Mouse (Mus musculus): ENCODE results near the gene Paf1. TPM values are rescaled to one million over a fixed set of nuclear protein-coding genes. Genes with fewer than 3 reads are reported as not detected.

Gene Paf1
- polyA plus RNA-seq (2012; rRNA removed): 77.0 and 82.7 TPM in 2 replicates

GRCm38 (mm10) chr7:28392429-28393271 is at the start of gene Paf1, which contains the start of gene Med29:
Gene Paf1, plus strand, starts transcription at chr7:28392951.
Gene Med29, minus strand, starts transcription at chr7:28392708.

DNA sequence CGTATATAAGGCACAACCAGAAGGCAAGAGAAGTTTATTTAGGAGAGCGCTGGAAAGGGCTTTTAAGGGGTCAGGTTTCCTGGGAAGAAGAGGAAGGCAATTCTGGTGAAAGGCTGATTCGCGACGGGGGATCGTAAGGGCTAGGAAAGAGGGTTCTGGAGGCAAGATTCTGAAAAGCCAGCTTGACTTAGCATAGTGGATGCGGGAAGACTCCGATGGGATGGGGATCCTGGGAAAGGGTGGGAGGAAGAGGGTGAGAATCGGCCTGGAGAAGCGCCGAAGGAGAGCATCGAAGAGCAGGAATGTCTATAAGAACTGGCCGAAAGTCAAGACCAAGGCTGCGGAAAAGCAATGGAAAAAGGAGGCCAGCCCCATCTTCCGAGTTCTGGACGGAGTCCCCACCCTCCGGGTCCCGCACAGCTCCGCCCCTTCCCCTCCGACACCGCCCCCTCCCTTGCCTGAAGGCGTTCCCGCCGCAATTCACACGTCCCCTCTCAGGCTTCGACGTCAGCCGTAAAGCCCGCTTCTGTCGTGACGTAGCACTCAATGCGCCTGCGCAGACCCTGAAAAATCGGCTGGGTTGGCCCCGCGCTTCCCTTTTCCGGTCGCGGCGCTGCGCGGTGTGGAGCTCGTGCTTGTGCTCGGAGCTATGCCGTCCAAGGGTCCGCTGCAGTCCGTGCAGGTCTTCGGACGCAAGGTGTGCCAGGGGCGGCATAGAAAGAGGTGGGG is 42.4 kb upstream of the Paf1 start, which contains the start of gene Rps16:
Rps16 (plus strand) TSS at position 498 of the 729 bp plus-strand sequence.

GRCm38 (mm10) chr7:28372251-28373108 is 20.3 kb upstream of the Paf1 start, which contains the start of gene Plekhg2:
Gene Plekhg2, minus strand, starts transcription at chr7:28372599.

GRCm38 (mm10) chr7:28380237-28381016 is 12.3 kb upstream of the Paf1 start, which contains the start of gene Zfp36:
Gene Zfp36, minus strand, starts transcription at chr7:28380253.

GRCm38 (mm10) chr7:28436932-28437570 is 44.3 kb downstream of the Paf1 start, which contains the start of gene Gmfg:
Gene Gmfg, plus strand, starts transcription at chr7:28437447.

Other genes starting within 250 kb of the Paf1 start
- 25.7 and 29.3 TPM in 2 replicates for gene Fbl, start 223.2 kb upstream of the Paf1 start, polyA plus RNA-seq (2012; rRNA removed)
- gene Dyrk1b, start 213.5 kb upstream of the Paf1 start, polyA plus RNA-seq (2012; rRNA removed): 38.3 and 38.8 TPM in 2 replicates
- gene Eid2, start 125.1 kb upstream of the Paf1 start, polyA plus RNA-seq (2012; rRNA removed): 6.1 and 6.9 TPM in 2 replicates
- 9.7 and 11.1 TPM in 2 replicates for gene Eid2b, start 115.2 kb upstream of the Paf1 start, polyA plus RNA-seq (2012; rRNA removed)
- gene Selenov, start 101.8 kb upstream of the Paf1 start, polyA plus RNA-seq (2012; rRNA removed): 0.12 TPM in 1 of 2 replicates, not detected in the other
- 0.59 and 0.84 TPM in 2 replicates for gene Dll3, start 90.7 kb upstream of the Paf1 start, polyA plus RNA-seq (2012; rRNA removed)
- gene Timm50, start 80.9 kb upstream of the Paf1 start, polyA plus RNA-seq (2012; rRNA removed): 64.2 and 71.4 TPM in 2 replicates
- gene Supt5, start 54.2 kb upstream of the Paf1 start, polyA plus RNA-seq (2012; rRNA removed): 99.8 and 106 TPM in 2 replicates
- gene Rps16, start 42.3 kb upstream of the Paf1 start, polyA plus RNA-seq (2012; rRNA removed): 1,165 and 1,439 TPM in 2 replicates
- gene Plekhg2, start 20.4 kb upstream of the Paf1 start, polyA plus RNA-seq (2012; rRNA removed): 24.4 and 27.5 TPM in 2 replicates
- gene Zfp36, start 12.7 kb upstream of the Paf1 start, polyA plus RNA-seq (2012; rRNA removed): 66.9 and 93.6 TPM in 2 replicates
- 46.6 and 48.5 TPM in 2 replicates for gene Med29, start 243 bp upstream of the Paf1 start, polyA plus RNA-seq (2012; rRNA removed)
- gene Gmfg, start 44.5 kb downstream of the Paf1 start, polyA plus RNA-seq (2012; rRNA removed): 7.5 and 12.5 TPM in 2 replicates
- 5.8 and 6.1 TPM in 2 replicates for gene Lrfn1, start 59.0 kb downstream of the Paf1 start, polyA plus RNA-seq (2012; rRNA removed)
- gene Ifnl2, start 117.5 kb downstream of the Paf1 start, polyA plus RNA-seq (2012; rRNA removed): not detected in 2 replicates
- not detected in 2 replicates for gene Ifnl3, start 129.9 kb downstream of the Paf1 start, polyA plus RNA-seq (2012; rRNA removed)
- 4,353 and 7,367 TPM in 2 replicates for gene Sycn, start 147.9 kb downstream of the Paf1 start, polyA plus RNA-seq (2012; rRNA removed)
- gene Nccrp1, start 154.3 kb downstream of the Paf1 start, polyA plus RNA-seq (2012; rRNA removed): 4.8 and 11.5 TPM in 2 replicates
- gene Samd4b, start 205.2 kb downstream of the Paf1 start, polyA plus RNA-seq (2012; rRNA removed): 99.8 and 116 TPM in 2 replicates
- gene Pak4, start 205.2 kb downstream of the Paf1 start, polyA plus RNA-seq (2012; rRNA removed): 106 and 117 TPM in 2 replicates
- not detected in 2 replicates for gene Acp7, start 238.4 kb downstream of the Paf1 start, polyA plus RNA-seq (2012; rRNA removed)

Measured in colon, adult 2 months (tissue).